Mouse (Mus musculus) layer of hippocampus, adult 8-10 months (tissue): ENCODE measurements around the gene Nrp1. TPM values are rescaled to one million over a fixed set of nuclear protein-coding genes. Genes with fewer than 3 reads are reported as not detected.

ENCODE experiments used
- DNase-seq, 2 experiments: peaks; one replicate each; pipeline ENCODE4 v3.0.0; 2022; ENCODE audit warnings: low spot score in 2 of 2
- microRNA-seq, 2 experiments: library from miRNA; unstranded; fragments of <30 nt; microRNA quantifications; one replicate each; pipeline ENCODE4 v1.2.0; 2022
- total RNA-seq, 4 experiments: library from RNA; stranded (reverse); gene quantifications; 2 replicates each; pipeline ENCODE4 v1.2.4; 2022

The Nrp1 gene
- total RNA-seq, 4 experiments from 2014 or later, result 89.8 to 108 (median 101) TPM

DNA sequence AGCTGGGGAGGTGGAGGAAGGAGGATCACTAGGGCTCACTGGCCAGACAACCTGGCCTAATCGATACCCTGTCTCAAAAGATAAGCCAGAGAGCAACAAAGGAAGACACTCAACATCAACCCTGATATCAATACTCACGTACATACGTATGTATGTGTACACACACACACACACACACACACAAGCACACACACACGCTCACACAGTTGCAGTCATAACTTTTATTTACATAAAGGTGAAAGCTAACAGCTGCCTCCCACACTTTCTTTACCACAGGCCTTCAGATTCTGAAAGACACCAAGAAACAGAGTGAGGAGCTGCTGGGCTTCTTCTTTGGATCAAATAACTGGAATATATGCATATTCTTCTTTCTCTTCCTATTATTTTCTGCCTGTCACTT is 189.0 kb downstream of the Nrp1 start:
- no peak for DNase-seq

DNA sequence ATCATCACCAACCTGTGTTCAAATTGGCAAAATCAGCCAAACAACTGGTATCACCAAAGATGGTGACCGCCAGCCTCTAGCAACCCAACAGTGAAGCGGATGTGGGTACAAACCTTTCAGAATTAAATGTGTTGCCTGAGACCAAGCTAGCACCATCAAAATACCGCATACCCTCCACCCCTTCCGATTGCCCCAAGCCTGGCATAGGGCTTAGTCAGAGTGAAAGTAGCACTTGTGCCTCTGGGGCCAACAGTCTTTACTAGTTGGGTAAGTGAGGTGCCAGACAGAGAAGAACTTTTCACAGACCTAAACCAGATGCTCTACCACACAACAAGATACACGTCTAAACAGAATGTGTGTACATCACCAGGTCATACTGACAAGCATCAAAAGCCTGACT is 191.3 kb downstream of the Nrp1 start:
- DNase-seq, result no peak

- DNase-seq, result peak; percentile 39 to 82
Observed at GRCm38 (mm10) chr8:128551421-128552139, 193.2 kb downstream of the Nrp1 start.

Small RNA genes within 50 kb of the gene (microRNA-seq; reads per million reads assigned to microRNA genes)
- gene Mir1903, result 0 to 0.51 reads per million in 2 experiments
